Comparison of ENCODE assay signal across 10 mouse cellular contexts in genomic region chrX:41957161-41957560, GRCm38 (mm10). TPM values are rescaled to one million over a fixed set of nuclear protein-coding genes. Genes with fewer than 3 reads are reported as not detected.
DNase-seq lines count a peak whose midpoint lies in the region; ATAC-seq and TF ChIP-seq lines count a peak whose summit lies in the region.
"Had no signal": no experiment of that assay in that cellular context is flagged by ENCODE, and none has a peak within 500 bp of the region (broad histone marks: within the 10 kb centered on the region; RNA-seq: fewer than 3 reads in every experiment).

No protein-coding gene starts in this region.

- H3K27me3 ChIP-seq in forebrain, embryonic 13.5 days = no peaks in the 10 kb centered on the region
- H3K27me3 ChIP-seq: neural tube, embryonic 13.5 days had no signal

- ATAC-seq in megakaryocyte progenitor cell, adult 5-6 weeks (replicated peaks; ENCODE audit: poor library complexity) = peak; percentile 78
- no peak for ATAC-seq in forebrain, embryonic 13.5 days

- no peak overlapping the region for H3K4me3 ChIP-seq in gastrocnemius, adult 2 months
- no peak overlapping the region for H3K4me3 ChIP-seq in forebrain, embryonic 13.5 days
- H3K4me3 ChIP-seq: erythroblast, embryonic 14.5 days; neural tube, embryonic 13.5 days had no signal

- H3K4me2 ChIP-seq in forebrain, embryonic 13.5 days = no peak overlapping the region
- H3K4me2 ChIP-seq: neural tube, embryonic 13.5 days had no signal

- DNase-seq in gastrocnemius, adult 2 months = no peak
- no peak for DNase-seq in gastrocnemius, postnatal 4 days (ENCODE audit: low spot score in 2 of 2)
- peak; percentile 49 for DNase-seq in A20 (ENCODE audit: low read depth, low spot score)
- peak; percentile 39 for DNase-seq in c-Kit-positive CD71-positive TER-119-negative erythroid progenitor cells, embryonic 14.5 days (ENCODE audit: low read depth)
- no peak for DNase-seq in left cerebral cortex, adult 18-20 months (ENCODE audit: low spot score in 2 of 2)
- DNase-seq in yolk sac, embryonic 10.5 days (ENCODE audit: low spot score) = no peak

- no peaks in the 10 kb centered on the region for H3K4me1 ChIP-seq in forebrain, embryonic 13.5 days
- H3K4me1 ChIP-seq: neural tube, embryonic 13.5 days had no signal

- WGBS in forebrain, embryonic 13.5 days = 65% methylated on average over 4 of the region's 4 CpGs

- no peak overlapping the region for H3K27ac ChIP-seq in gastrocnemius, adult 2 months
- no peak overlapping the region for H3K27ac ChIP-seq in forebrain, embryonic 13.5 days
- H3K27ac ChIP-seq: neural tube, embryonic 13.5 days had no signal

- intact Hi-C loops in gastrocnemius, adult 2 months (cut with DNase I) = no loop called here

- H3K9ac ChIP-seq in forebrain, embryonic 13.5 days = no peak overlapping the region
- H3K9ac ChIP-seq: neural tube, embryonic 13.5 days had no signal

- no peaks in the 10 kb centered on the region for H3K36me3 ChIP-seq in forebrain, embryonic 13.5 days (ENCODE audit: poor library complexity, severe bottlenecking)
- H3K36me3 ChIP-seq: neural tube, embryonic 13.5 days had no signal

- TF ChIP-seq CTCF in gastrocnemius, adult 2 months (IDR thresholded peaks at IDR 0.05) = peak; percentile 50

- no peaks in the 10 kb centered on the region for H3K9me3 ChIP-seq in forebrain, embryonic 13.5 days (replicated peaks)
- H3K9me3 ChIP-seq: neural tube, embryonic 13.5 days had no signal

RNA-seq across cellular contexts. Expression of gene Thoc2, which starts 36.7 kb away (rescaled TPM):
- total RNA-seq in gastrocnemius, adult 2 months (2021) = 10 to 100 TPM; 23.7 to 30.0 TPM
- total RNA-seq in gastrocnemius, postnatal 4 days (2021) = 10 to 100 TPM; 54.3 to 55.8 TPM
- total RNA-seq in megakaryocyte progenitor cell, adult 5-6 weeks (2015) = 69.4 and 98.6 TPM in 2 replicates
- total RNA-seq in megakaryocyte progenitor cell, adult 5-6 weeks (2017) = 62.7 and 104 TPM in 2 replicates
- total RNA-seq in left cerebral cortex, adult 18-20 months (2021) = 10 to 100 TPM; 35.7 to 56.8 TPM
- 99.1 and 99.4 TPM in 2 replicates for polyA plus RNA-seq in forebrain, embryonic 13.5 days (2015; fragmentation: Nextera tagmentation; extraction: Ambion mirVana)

Comparison
In these comparisons a context has a peak if more than half of its experiments do, and no peak if none do; other contexts are left out.
1. DNase-seq: peak in A20 (single experiment) and c-Kit-positive CD71-positive TER-119-negative erythroid progenitor cells, embryonic 14.5 days (single experiment); none in gastrocnemius, adult 2 months (single experiment), gastrocnemius, postnatal 4 days (0 of 2), left cerebral cortex, adult 18-20 months (0 of 2) and yolk sac, embryonic 10.5 days (single experiment).